Mouse (Mus musculus) testis, adult 2 months (tissue): ENCODE results near the gene Pacs2.

Experiments used
- CTCF ChIP-seq: fragments of 200-500 bp; IDR thresholded peaks from 2 replicates; pipeline ENCODE4 v1.5.1; 2012; ENCODE audit warnings: low read depth, mild to moderate bottlenecking, inconsistent platforms, low read length, moderate library complexity; ENCODE audit not compliant: control insufficient read depth, insufficient read depth, insufficient replicate concordance
- POLR2A ChIP-seq: fragments of 200-500 bp; IDR thresholded peaks from 2 replicates; pipeline ENCODE4 v1.6.1; 2012; ENCODE audit warnings: low read depth, mild to moderate bottlenecking, inconsistent platforms, low read length, moderate library complexity; ENCODE audit not compliant: control insufficient read depth

GRCm38 (mm10) chr12:113075063-113075454 lies 60.8 kb downstream of the Pacs2 start:
- TF ChIP-seq POLR2A (peak; percentile 6; the same call in 1 of the 2 replicates), CTCF (peak; percentile 93; the same call in 1 of the 2 replicates)
